Mouse (Mus musculus) adrenal gland, postnatal 14 days (tissue): ENCODE results near the gene Slc34a3. TPM values are rescaled to one million over a fixed set of nuclear protein-coding genes. Genes with fewer than 3 reads are reported as not detected.
"Not testable (repeated sequence)": the region's sequence is repeated elsewhere in the genome, so short reads cannot be mapped to it uniquely, and the experiment has no call there.

Experiments
- DNase-seq: peaks from one replicate; pipeline ENCODE4 v3.0.0; 2021; ENCODE audit warnings: mixed read lengths
- long read RNA-seq, 2 experiments: library from polyadenylated mRNA; stranded (forward); transcript quantifications; one replicate each; pipeline ENCODE4 v2.0.0; 2021
- total RNA-seq: library from RNA; stranded (reverse); gene quantifications from 2 replicates; pipeline ENCODE4 v1.2.3, GENCODE M21; 2021

The Slc34a3 gene
- total RNA-seq: not detected in 2 replicates
- long read RNA-seq, experiment 1: 0 reads
- long read RNA-seq, experiment 2: 0 reads

- DNase-seq: no peak
Measured at GRCm38 (mm10) chr2:25234050-25234449, at the start of gene Slc34a3. TSS of gene Slc34a3 (minus strand) at chr2:25234364.

GRCm38 (mm10) chr2:25278928-25279882, 45.0 kb upstream of the Slc34a3 start:
- peak; percentile 90 for DNase-seq

GRCm38 (mm10) chr2:25273010-25273409, 38.8 kb upstream of the Slc34a3 start:
- DNase-seq: no peak

GRCm38 (mm10) chr2:25272515-25272914, 38.4 kb upstream of the Slc34a3 start:
- no peak for DNase-seq

- DNase-seq: peak; percentile 99
Measured at GRCm38 (mm10) chr2:25271827-25272511, 37.8 kb upstream of the Slc34a3 start, which contains the start of the genes Ssna1 and Anapc2. TSS of gene Ssna1 (minus strand) at chr2:25272438. TSS of gene Anapc2 (plus strand) at chr2:25272478.

- no peak for DNase-seq
Measured at GRCm38 (mm10) chr2:25267746-25268309, 33.7 kb upstream of the Slc34a3 start.

- DNase-seq: no peak
Measured at GRCm38 (mm10) chr2:25267241-25267640, 33.1 kb upstream of the Slc34a3 start.

- peak; percentile 67 for DNase-seq
Measured at GRCm38 (mm10) chr2:25266720-25267119, 32.6 kb upstream of the Slc34a3 start.

GRCm38 (mm10) chr2:25265897-25266656, 31.9 kb upstream of the Slc34a3 start:
- no peak for DNase-seq

- peak; percentile 73 for DNase-seq
Measured at GRCm38 (mm10) chr2:25264851-25265250, 30.7 kb upstream of the Slc34a3 start.

GRCm38 (mm10) chr2:25264286-25264660, 30.1 kb upstream of the Slc34a3 start:
- DNase-seq: no peak

- DNase-seq: no peak
Measured at GRCm38 (mm10) chr2:25263623-25264285, 29.6 kb upstream of the Slc34a3 start.

- peak; percentile 58 for DNase-seq
Measured at GRCm38 (mm10) chr2:25262795-25263622, 28.8 kb upstream of the Slc34a3 start.

GRCm38 (mm10) chr2:25262291-25262767, 28.2 kb upstream of the Slc34a3 start, which contains the start of gene Tprn:
TSS of gene Tprn (plus strand) at chr2:25262618.
- peak; percentile 96 for DNase-seq

- DNase-seq: no peak
Measured at GRCm38 (mm10) chr2:25261870-25262269, 27.7 kb upstream of the Slc34a3 start.

- DNase-seq: no peak
Measured at GRCm38 (mm10) chr2:25258887-25259286, 24.7 kb upstream of the Slc34a3 start.

- not testable (repeated sequence) for DNase-seq
Measured at GRCm38 (mm10) chr2:25257250-25257649, 23.1 kb upstream of the Slc34a3 start.

- DNase-seq: peak; percentile 73
Measured at GRCm38 (mm10) chr2:25256443-25257109, 22.4 kb upstream of the Slc34a3 start.

- peak; percentile 94 for DNase-seq
Measured at GRCm38 (mm10) chr2:25255284-25255779, 21.2 kb upstream of the Slc34a3 start, which contains the start of gene Tmem203. TSS of gene Tmem203 (plus strand) at chr2:25255439.
